Mouse (Mus musculus): ENCODE measurements at regions not wholly inside any gene's neighbourhood (a gene's known extent, or its start where the extent isn't known, plus 50 kb on each side); places are given as distances from the start of the nearest gene placed in this dataset.

- no peak for TF ChIP-seq CTCF (IDR thresholded peaks at IDR 0.05)
- H3K4me2 ChIP-seq (ENCODE audit: low read depth, low read length, poor library complexity, severe bottlenecking), result no peak overlapping the region
- ATAC-seq (ENCODE audit: low FRiP score) (no peak), DNase-seq (ENCODE audit: low spot score) (no peak)
- H3K4me1 ChIP-seq (ENCODE audit: insufficient read depth, low read length), result no peaks in the 10 kb centered on the region
- no peaks in the 10 kb centered on the region for H3K9me3 ChIP-seq (ENCODE audit: low read length)
- 70% methylated on average over 4 of the region's 4 CpGs for WGBS
- no peak overlapping the region for H3K27ac ChIP-seq (ENCODE audit: low read depth, low read length)
- H3K27me3 ChIP-seq (ENCODE audit: insufficient read depth, low read length), result no peaks in the 10 kb centered on the region
- H3K9ac ChIP-seq (replicated peaks; ENCODE audit: low read length, poor library complexity, severe bottlenecking), result no peak overlapping the region
- no peaks in the 10 kb centered on the region for H3K36me3 ChIP-seq (ENCODE audit: insufficient read depth, low read length)
- no peak overlapping the region for H3K4me3 ChIP-seq (ENCODE audit: low read depth, low read length)
These were observed 480.1 kb downstream of the Ajap1 start for GRCm38 (mm10) chr4:153002516-153002915.

- no peaks in the 10 kb centered on the region for H3K36me3 ChIP-seq (ENCODE audit: insufficient read depth, low read length)
- ATAC-seq (ENCODE audit: low FRiP score) (no peak), DNase-seq (ENCODE audit: low spot score) (no peak)
- 78% methylated on average over 6 of the region's 6 CpGs for WGBS
- no peaks in the 10 kb centered on the region for H3K4me1 ChIP-seq (ENCODE audit: insufficient read depth, low read length)
- H3K27me3 ChIP-seq (ENCODE audit: insufficient read depth, low read length), result no peaks in the 10 kb centered on the region
- no peak for TF ChIP-seq CTCF (IDR thresholded peaks at IDR 0.05)
- no peak overlapping the region for H3K4me3 ChIP-seq (ENCODE audit: low read depth, low read length)
- no peaks in the 10 kb centered on the region for H3K9me3 ChIP-seq (ENCODE audit: low read length)
- no peak overlapping the region for H3K9ac ChIP-seq (replicated peaks; ENCODE audit: low read length, poor library complexity, severe bottlenecking)
- no peak overlapping the region for H3K27ac ChIP-seq (ENCODE audit: low read depth, low read length)
- no peak overlapping the region for H3K4me2 ChIP-seq (ENCODE audit: low read depth, low read length, poor library complexity, severe bottlenecking)
These were observed 480.9 kb downstream of the Ajap1 start for GRCm38 (mm10) chr4:153001761-153002160.

- no peaks in the 10 kb centered on the region for H3K27me3 ChIP-seq (ENCODE audit: insufficient read depth, low read length)
- H3K4me3 ChIP-seq (ENCODE audit: low read depth, low read length), result no peak overlapping the region
- no peak overlapping the region for H3K9ac ChIP-seq (replicated peaks; ENCODE audit: low read length, poor library complexity, severe bottlenecking)
- no peaks in the 10 kb centered on the region for H3K36me3 ChIP-seq (ENCODE audit: insufficient read depth, low read length)
- DNase-seq (ENCODE audit: low spot score), result no peak
- 32% methylated on average over 18 of the region's 18 CpGs for WGBS
- ATAC-seq (ENCODE audit: low FRiP score), result no peak
- TF ChIP-seq CTCF (IDR thresholded peaks at IDR 0.05), result no peak
- H3K4me2 ChIP-seq (ENCODE audit: low read depth, low read length, poor library complexity, severe bottlenecking), result no peak overlapping the region
- no peaks in the 10 kb centered on the region for H3K4me1 ChIP-seq (ENCODE audit: insufficient read depth, low read length)
- no peak overlapping the region for H3K27ac ChIP-seq (ENCODE audit: low read depth, low read length)
- no peaks in the 10 kb centered on the region for H3K9me3 ChIP-seq (ENCODE audit: low read length)
These were observed 483.1 kb downstream of the Ajap1 start for GRCm38 (mm10) chr4:152999526-152999925.

- H3K9me3 ChIP-seq (ENCODE audit: low read length), result no peaks in the 10 kb centered on the region
- WGBS, result 71% methylated on average over 5 of the region's 5 CpGs
- DNase-seq (ENCODE audit: low spot score) (no peak), ATAC-seq (ENCODE audit: low FRiP score) (no peak)
- no peaks in the 10 kb centered on the region for H3K4me1 ChIP-seq (ENCODE audit: insufficient read depth, low read length)
- H3K9ac ChIP-seq (replicated peaks; ENCODE audit: low read length, poor library complexity, severe bottlenecking), result no peak overlapping the region
- H3K4me2 ChIP-seq (ENCODE audit: low read depth, low read length, poor library complexity, severe bottlenecking), result no peak overlapping the region
- H3K27ac ChIP-seq (ENCODE audit: low read depth, low read length), result no peak overlapping the region
- H3K27me3 ChIP-seq (ENCODE audit: insufficient read depth, low read length), result no peaks in the 10 kb centered on the region
- no peaks in the 10 kb centered on the region for H3K36me3 ChIP-seq (ENCODE audit: insufficient read depth, low read length)
- H3K4me3 ChIP-seq (ENCODE audit: low read depth, low read length), result no peak overlapping the region
- no peak for TF ChIP-seq CTCF (IDR thresholded peaks at IDR 0.05)
These were observed 485.4 kb downstream of the Ajap1 start for GRCm38 (mm10) chr4:152997251-152997650.

- no peak for TF ChIP-seq CTCF (IDR thresholded peaks at IDR 0.05)
- H3K4me1 ChIP-seq (ENCODE audit: insufficient read depth, low read length), result no peaks in the 10 kb centered on the region
- no peak overlapping the region for H3K9ac ChIP-seq (replicated peaks; ENCODE audit: low read length, poor library complexity, severe bottlenecking)
- 68% methylated on average over 2 of the region's 2 CpGs for WGBS
- H3K9me3 ChIP-seq (ENCODE audit: low read length), result no peaks in the 10 kb centered on the region
- no peak overlapping the region for H3K27ac ChIP-seq (ENCODE audit: low read depth, low read length)
- H3K4me2 ChIP-seq (ENCODE audit: low read depth, low read length, poor library complexity, severe bottlenecking), result no peak overlapping the region
- H3K36me3 ChIP-seq (ENCODE audit: insufficient read depth, low read length), result no peaks in the 10 kb centered on the region
- H3K4me3 ChIP-seq (ENCODE audit: low read depth, low read length), result no peak overlapping the region
- peak; percentile 67 for DNase-seq (ENCODE audit: low spot score)
- H3K27me3 ChIP-seq (ENCODE audit: insufficient read depth, low read length), result no peaks in the 10 kb centered on the region
- no peak for ATAC-seq (ENCODE audit: low FRiP score)
These were observed 486.0 kb downstream of the Ajap1 start for GRCm38 (mm10) chr4:152996641-152997040.

GRCm38 (mm10) chr4:152995052-152995595 is 487.5 kb downstream of the Ajap1 start:
- DNase-seq (ENCODE audit: low spot score) (no peak), ATAC-seq (ENCODE audit: low FRiP score) (no peak)
- no peak overlapping the region for H3K4me3 ChIP-seq (ENCODE audit: low read depth, low read length)
- H3K4me1 ChIP-seq (ENCODE audit: insufficient read depth, low read length), result no peaks in the 10 kb centered on the region
- WGBS, result 76% methylated on average over 5 of the region's 5 CpGs
- no peaks in the 10 kb centered on the region for H3K9me3 ChIP-seq (ENCODE audit: low read length)
- H3K4me2 ChIP-seq (ENCODE audit: low read depth, low read length, poor library complexity, severe bottlenecking), result no peak overlapping the region
- no peak for TF ChIP-seq CTCF (IDR thresholded peaks at IDR 0.05)
- no peaks in the 10 kb centered on the region for H3K36me3 ChIP-seq (ENCODE audit: insufficient read depth, low read length)
- no peaks in the 10 kb centered on the region for H3K27me3 ChIP-seq (ENCODE audit: insufficient read depth, low read length)
- H3K9ac ChIP-seq (replicated peaks; ENCODE audit: low read length, poor library complexity, severe bottlenecking), result no peak overlapping the region
- no peak overlapping the region for H3K27ac ChIP-seq (ENCODE audit: low read depth, low read length)
